Mouse (Mus musculus) testis, postnatal 14 days (tissue): ENCODE results near the gene Fam187b.

Source experiments
- DNase-seq: peaks from one replicate; pipeline ENCODE4 v3.0.0; 2021; ENCODE audit warnings: low spot score

Fam187b gene

GRCm38 (mm10) chr7:31008889-31009288, 35.3 kb downstream of the Fam187b start:
- no peak for DNase-seq

- DNase-seq: no peak
Observed at GRCm38 (mm10) chr7:31012971-31013370, 39.4 kb downstream of the Fam187b start.

GRCm38 (mm10) chr7:31017104-31017901, 43.7 kb downstream of the Fam187b start:
- no peak for DNase-seq

GRCm38 (mm10) chr7:31028609-31029008, 55.0 kb downstream of the Fam187b start:
- peak; percentile 45 for DNase-seq

GRCm38 (mm10) chr7:31030717-31031116, 57.1 kb downstream of the Fam187b start:
- DNase-seq: no peak

GRCm38 (mm10) chr7:31031731-31032130, 58.1 kb downstream of the Fam187b start:
- no peak for DNase-seq

- no peak for DNase-seq
Observed at GRCm38 (mm10) chr7:31033409-31034165, 60.0 kb downstream of the Fam187b start.

- no peak for DNase-seq
Observed at GRCm38 (mm10) chr7:31034789-31035188, 61.2 kb downstream of the Fam187b start.

GRCm38 (mm10) chr7:31035291-31035690, 61.7 kb downstream of the Fam187b start:
- no peak for DNase-seq

GRCm38 (mm10) chr7:31036917-31037316, 63.3 kb downstream of the Fam187b start:
- DNase-seq: no peak

GRCm38 (mm10) chr7:31037675-31038074, 64.1 kb downstream of the Fam187b start:
- no peak for DNase-seq

- DNase-seq: no peak
Observed at GRCm38 (mm10) chr7:31039011-31039410, 65.4 kb downstream of the Fam187b start.
